Mouse (Mus musculus): ENCODE measurements around the gene Ube2q2.

GRCm38 (mm10) chr9:55101117-55101516 lies 47.5 kb upstream of the Ube2q2 start:
- TF ChIP-seq CTCF (IDR thresholded peaks at IDR 0.05) (no peak), EP300 (IDR thresholded peaks at IDR 0.05) (no peak)

Data from lung, postnatal 0 days (tissue).